Mouse (Mus musculus) embryonic facial prominence, embryonic 12.5 days (tissue): ENCODE measurements around the gene Cyp2c23. TPM values are rescaled to one million over a fixed set of nuclear protein-coding genes. Genes with fewer than 3 reads are reported as not detected.

Experiments
- ATAC-seq: fragments of 200-750 bp; cut with Nextera tagmentation; 2 replicates; pipeline ENCODE4 v1.8.0; 2017; ENCODE audit not compliant: insufficient number of reproducible peaks, insufficient read depth, low FRiP score, low TSS enrichment
- H3K27ac ChIP-seq: fragments of 300-500 bp; sonication (generic); 2 replicates; pipeline ENCODE4 v1.5.1; 2016; ENCODE audit warnings: mild to moderate bottlenecking
- H3K27me3 ChIP-seq: fragments of 300-500 bp; sonication (generic); 2 replicates; pipeline ENCODE4 v1.6.1; 2016; ENCODE audit warnings: mild to moderate bottlenecking, moderate library complexity
- H3K36me3 ChIP-seq: fragments of 300-500 bp; sonication (generic); 2 replicates; pipeline ENCODE4 v1.6.1; 2016; ENCODE audit warnings: mild to moderate bottlenecking
- H3K4me1 ChIP-seq: fragments of 300-500 bp; sonication (generic); 2 replicates; pipeline ENCODE4 v1.6.1; 2016
- H3K4me2 ChIP-seq: fragments of 300-500 bp; sonication (generic); replicated peaks from 2 replicates; pipeline ENCODE4 v1.6.1; 2016; ENCODE audit warnings: mild to moderate bottlenecking, moderate library complexity
- H3K4me3 ChIP-seq: fragments of 300-500 bp; sonication (generic); 2 replicates; pipeline ENCODE4 v1.5.1; 2016; ENCODE audit warnings: mild to moderate bottlenecking
- H3K9ac ChIP-seq: fragments of 300-500 bp; sonication (generic); 2 replicates; pipeline ENCODE4 v1.6.1; 2016; ENCODE audit warnings: mild to moderate bottlenecking, moderate library complexity
- H3K9me3 ChIP-seq: fragments of 300-500 bp; sonication (generic); 2 replicates; pipeline ENCODE4 v1.6.1; 2016; ENCODE audit warnings: mild to moderate bottlenecking, moderate library complexity
- WGBS: fragments of 180-500 bp; shearing (Covaris S2); methylation state at CpG from one replicate; pipeline ENCODE4 v1.1.7; 2016; 5-methylcytosine and 5-hydroxymethylcytosine counted together
- polyA plus RNA-seq: library from polyadenylated mRNA; unstranded; fragments of >200 nt; fragmentation: Nextera tagmentation; extraction: Ambion mirVana; gene quantifications from 2 replicates; pipeline ENCODE4 v1.2.1, GENCODE M21; 2016

Cyp2c23 gene
- polyA plus RNA-seq, 1 experiment from 2014 or later: not detected

DNA sequence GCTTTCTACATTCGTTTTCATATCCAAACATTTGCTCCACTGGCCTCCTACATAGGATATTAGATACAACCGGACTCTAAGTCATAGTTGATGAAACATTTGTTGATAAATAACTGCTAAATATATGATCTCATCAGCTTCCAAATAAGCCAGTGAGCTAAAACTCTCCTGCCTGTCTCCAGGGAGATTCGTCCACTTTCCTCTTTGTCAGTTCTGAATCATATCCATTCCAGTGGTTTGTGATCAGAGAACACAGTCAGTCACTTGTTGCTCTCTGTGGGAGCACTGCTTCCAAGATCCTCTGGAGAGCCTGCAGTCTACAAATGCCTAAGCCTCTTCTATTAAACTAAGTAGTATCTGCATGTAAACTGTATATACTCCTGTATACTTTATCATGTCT is 31.2 kb upstream of the Cyp2c23 start:
- H3K27ac ChIP-seq: no peak overlapping the region
- peaks cover 32% of the 10 kb centered on the region; the same call in 1 of the 2 replicates for H3K36me3 ChIP-seq
- H3K27me3 ChIP-seq: no peaks in the 10 kb centered on the region
- no peaks in the 10 kb centered on the region for H3K4me1 ChIP-seq
- H3K4me2 ChIP-seq: no peak overlapping the region
- no peak overlapping the region for H3K9ac ChIP-seq
- no peak overlapping the region for H3K4me3 ChIP-seq
- ATAC-seq: no peak
- WGBS: 89% methylated on average over 3 of the region's 3 CpGs
- no peaks in the 10 kb centered on the region for H3K9me3 ChIP-seq

DNA sequence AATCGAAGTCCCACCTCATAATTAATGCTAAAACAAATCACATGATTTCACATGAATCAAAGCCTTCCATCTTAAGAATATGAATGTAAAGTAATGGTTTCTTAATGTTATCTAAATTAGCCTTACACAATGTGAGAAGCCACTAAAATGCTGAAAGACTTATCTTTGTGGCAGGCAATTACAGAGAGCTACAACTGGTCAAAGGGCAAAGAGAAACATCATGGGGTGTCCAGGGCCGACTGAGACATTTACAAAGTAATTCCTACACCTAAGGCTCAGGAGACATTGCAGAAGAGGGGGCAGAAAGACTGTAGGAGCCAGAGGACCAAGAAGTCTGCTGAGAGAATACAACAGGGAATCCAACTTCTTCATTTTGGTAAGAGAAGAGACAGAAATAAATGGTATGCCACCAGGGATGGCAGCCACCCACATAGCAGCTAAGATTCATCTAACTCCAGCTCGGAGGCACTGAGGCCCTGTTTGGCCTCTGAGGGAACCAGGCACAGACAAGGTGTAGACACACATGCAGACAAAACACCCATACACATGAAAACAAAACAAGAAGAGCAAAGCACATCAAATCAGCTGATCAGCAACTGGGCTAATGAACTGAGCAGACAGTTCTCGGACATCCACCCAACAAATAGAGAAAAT is 26.3 kb upstream of the Cyp2c23 start:
- no peaks in the 10 kb centered on the region for H3K4me1 ChIP-seq
- no peak overlapping the region for H3K27ac ChIP-seq
- ATAC-seq: no peak
- H3K36me3 ChIP-seq: peaks cover 31% of the 10 kb centered on the region; the same call in 1 of the 2 replicates
- no peak overlapping the region for H3K4me3 ChIP-seq
- H3K27me3 ChIP-seq: no peaks in the 10 kb centered on the region
- H3K9ac ChIP-seq: no peak overlapping the region
- no peak overlapping the region for H3K4me2 ChIP-seq
- no peaks in the 10 kb centered on the region for H3K9me3 ChIP-seq
- 72% methylated on average over 4 of the region's 4 CpGs for WGBS

DNA sequence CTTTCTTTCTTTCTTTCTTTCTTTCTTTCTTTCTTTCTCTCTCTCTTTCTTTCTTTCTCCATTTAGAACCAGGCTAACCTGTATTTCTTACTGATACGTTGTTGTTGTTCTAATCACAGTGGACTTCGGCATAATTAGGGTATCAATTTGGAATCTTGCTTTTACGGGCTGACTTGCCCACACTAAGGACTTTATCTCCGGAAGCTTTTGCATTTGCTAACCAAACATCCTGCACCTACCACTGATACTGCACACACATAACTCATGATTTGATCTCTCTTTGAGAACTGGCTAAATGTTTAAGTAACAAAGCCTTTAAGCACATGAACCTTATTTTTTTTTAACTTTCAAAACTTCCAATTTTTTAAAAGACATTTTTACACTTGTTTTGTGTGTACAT is 21.4 kb upstream of the Cyp2c23 start:
- no peak for ATAC-seq
- H3K27ac ChIP-seq: no peak overlapping the region
- no peaks in the 10 kb centered on the region for H3K27me3 ChIP-seq
- no peaks in the 10 kb centered on the region for H3K9me3 ChIP-seq
- 69% methylated on average over 4 of the region's 4 CpGs for WGBS
- H3K4me2 ChIP-seq: no peak overlapping the region
- no peak overlapping the region for H3K9ac ChIP-seq
- no peak overlapping the region for H3K4me3 ChIP-seq
- peaks cover 18% of the 10 kb centered on the region for H3K36me3 ChIP-seq
- H3K4me1 ChIP-seq: no peaks in the 10 kb centered on the region

DNA sequence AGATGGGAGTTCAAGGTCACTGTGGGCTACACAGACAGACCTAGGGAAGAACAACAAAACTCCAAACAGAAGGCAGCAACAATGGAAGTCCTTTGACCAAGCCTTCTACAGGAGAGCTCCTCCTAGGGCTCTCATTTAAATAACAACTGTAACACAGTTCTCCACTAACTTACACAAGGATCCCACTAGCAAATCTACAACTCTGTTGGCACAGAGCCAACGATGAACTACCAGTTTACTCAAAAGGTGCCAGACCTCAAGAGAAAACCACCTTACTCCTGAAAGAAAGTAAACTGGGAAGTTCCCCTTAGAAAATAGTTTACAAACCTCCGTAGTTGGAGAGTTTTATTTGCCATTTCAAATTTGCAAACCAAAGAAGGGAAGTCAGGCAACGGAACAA is 20.3 kb upstream of the Cyp2c23 start:
- Histone ChIP-seq H3K9ac (no peak overlapping the region), H3K4me2 (no peak overlapping the region), H3K36me3 (peaks cover 23% of the 10 kb centered on the region), H3K27me3 (no peaks in the 10 kb centered on the region), H3K4me1 (no peaks in the 10 kb centered on the region), H3K9me3 (no peaks in the 10 kb centered on the region), H3K27ac (no peak overlapping the region), H3K4me3 (no peak overlapping the region)
- ATAC-seq: no peak
- WGBS: 65% methylated on average over 3 of the region's 3 CpGs

DNA sequence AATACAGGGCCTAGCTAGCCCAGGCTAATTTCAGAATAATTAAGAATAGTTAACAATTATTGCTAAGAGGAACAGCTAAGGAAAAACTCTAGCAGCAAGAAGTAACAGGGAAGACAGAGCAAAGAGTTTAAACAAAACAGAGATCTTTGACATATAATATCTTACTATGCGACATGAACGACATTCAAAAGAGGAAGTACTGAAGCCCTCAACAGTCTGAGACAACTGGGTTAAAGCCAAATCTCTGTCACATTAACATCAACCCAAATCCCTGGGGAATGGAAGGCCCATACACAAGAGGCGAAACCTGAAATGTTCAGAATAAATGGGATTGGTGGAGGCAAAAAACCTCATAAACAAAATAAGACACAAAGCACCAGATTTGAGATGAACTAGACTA is 16.8 kb upstream of the Cyp2c23 start:
- Histone ChIP-seq H3K36me3 (peaks cover 15% of the 10 kb centered on the region), H3K27me3 (no peaks in the 10 kb centered on the region), H3K27ac (no peak overlapping the region), H3K4me3 (no peak overlapping the region), H3K4me2 (no peak overlapping the region), H3K9me3 (no peaks in the 10 kb centered on the region), H3K9ac (no peak overlapping the region), H3K4me1 (no peaks in the 10 kb centered on the region)
- 90% methylated on average over 3 of the region's 3 CpGs for WGBS
- no peak for ATAC-seq

DNA sequence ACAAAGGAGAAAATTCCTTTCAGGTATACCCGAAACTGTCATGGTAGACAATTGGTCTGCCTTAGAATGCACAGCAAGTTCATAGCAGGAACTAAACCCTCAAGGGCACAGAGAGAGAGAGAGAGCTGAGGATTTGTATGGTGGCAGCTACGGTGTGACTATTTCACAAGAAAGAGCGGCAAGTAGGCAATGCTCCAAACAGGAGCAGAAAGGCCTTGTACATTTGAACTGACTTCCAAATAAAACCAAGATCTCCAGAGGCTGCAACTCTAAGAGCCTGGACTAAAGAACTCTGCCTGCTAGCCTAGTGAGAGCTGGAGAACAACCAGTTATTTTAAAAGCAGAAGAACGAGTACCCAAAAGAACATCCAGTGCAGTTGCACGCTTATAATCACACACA is 13.1 kb upstream of the Cyp2c23 start:
- Histone ChIP-seq H3K4me2 (no peak overlapping the region), H3K4me3 (no peak overlapping the region), H3K9ac (no peak overlapping the region), H3K27me3 (no peaks in the 10 kb centered on the region), H3K36me3 (peaks cover 32% of the 10 kb centered on the region), H3K4me1 (no peaks in the 10 kb centered on the region), H3K9me3 (no peaks in the 10 kb centered on the region), H3K27ac (no peak overlapping the region)
- no peak for ATAC-seq
- 86% methylated on average over 5 of the region's 5 CpGs for WGBS

DNA sequence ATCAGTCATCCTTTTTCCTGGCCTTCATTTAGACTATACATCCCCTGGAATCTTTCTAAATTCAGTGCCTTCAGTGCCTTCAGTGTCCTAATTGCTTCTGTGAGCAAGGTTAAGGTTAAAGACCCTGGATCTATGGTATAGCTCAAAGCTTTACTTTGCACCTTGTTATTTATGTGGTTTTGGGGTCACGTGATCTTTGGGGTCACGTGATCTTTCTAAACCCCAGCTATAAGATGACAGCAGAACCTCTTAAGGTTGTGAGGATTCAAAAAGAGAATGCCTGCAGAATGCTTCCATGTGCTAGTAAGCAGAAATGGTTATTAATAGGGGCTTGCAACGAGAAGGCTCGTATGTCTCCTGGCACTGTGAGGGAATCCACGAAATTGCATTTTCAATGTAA is 4.4 kb upstream of the Cyp2c23 start:
- WGBS: 93% methylated on average over 5 of the region's 5 CpGs

DNA sequence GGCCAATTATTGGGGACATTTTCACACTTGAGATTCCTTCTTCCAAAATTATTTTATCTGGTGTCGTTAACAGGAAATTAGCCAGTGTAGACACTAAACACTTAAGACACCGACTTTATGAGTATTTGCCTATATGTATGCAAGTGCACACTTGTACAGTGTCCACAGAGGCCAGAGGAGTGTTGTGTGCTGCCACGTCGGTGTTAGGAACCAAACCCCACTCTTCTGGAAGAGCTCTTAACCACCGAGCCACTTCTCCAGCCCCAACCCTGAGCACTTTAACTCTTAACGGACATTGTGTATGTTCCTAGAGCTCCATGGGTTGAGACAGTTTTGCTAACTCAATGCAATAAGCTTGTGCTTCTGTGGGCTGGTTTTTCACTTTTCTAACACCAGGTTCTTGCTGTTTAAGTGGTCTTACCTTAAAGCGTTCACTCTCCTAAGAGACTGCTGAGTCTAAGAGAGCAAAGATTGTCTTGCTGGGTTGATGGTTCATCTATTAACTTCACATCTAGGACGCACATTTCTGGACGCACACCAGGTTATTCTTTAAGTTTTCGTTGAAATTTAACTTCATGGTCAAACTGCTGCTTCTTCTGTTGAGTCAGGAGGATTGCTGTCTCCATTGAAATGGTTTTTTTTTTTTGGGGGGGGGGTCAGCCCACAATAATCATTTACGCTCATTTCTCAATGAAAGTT is 3.2 kb upstream of the Cyp2c23 start:
- Histone ChIP-seq H3K36me3 (peaks cover 27% of the 10 kb centered on the region), H3K4me1 (no peaks in the 10 kb centered on the region), H3K4me3 (no peak overlapping the region), H3K27ac (no peak overlapping the region), H3K4me2 (no peak overlapping the region), H3K9ac (no peak overlapping the region), H3K9me3 (no peaks in the 10 kb centered on the region), H3K27me3 (no peaks in the 10 kb centered on the region)
- WGBS: 92% methylated on average over 11 of the region's 11 CpGs
- ATAC-seq: no peak

More for the DNA sequence above, 4.4 kb upstream of the Cyp2c23 start:
- no peak overlapping the region for H3K4me3 ChIP-seq
- no peak overlapping the region for H3K27ac ChIP-seq
- no peaks in the 10 kb centered on the region for H3K4me1 ChIP-seq
- H3K36me3 ChIP-seq: peaks cover 33% of the 10 kb centered on the region
- no peak overlapping the region for H3K4me2 ChIP-seq
- H3K9ac ChIP-seq: no peak overlapping the region
- ATAC-seq: no peak
- no peaks in the 10 kb centered on the region for H3K9me3 ChIP-seq
- no peaks in the 10 kb centered on the region for H3K27me3 ChIP-seq

DNA sequence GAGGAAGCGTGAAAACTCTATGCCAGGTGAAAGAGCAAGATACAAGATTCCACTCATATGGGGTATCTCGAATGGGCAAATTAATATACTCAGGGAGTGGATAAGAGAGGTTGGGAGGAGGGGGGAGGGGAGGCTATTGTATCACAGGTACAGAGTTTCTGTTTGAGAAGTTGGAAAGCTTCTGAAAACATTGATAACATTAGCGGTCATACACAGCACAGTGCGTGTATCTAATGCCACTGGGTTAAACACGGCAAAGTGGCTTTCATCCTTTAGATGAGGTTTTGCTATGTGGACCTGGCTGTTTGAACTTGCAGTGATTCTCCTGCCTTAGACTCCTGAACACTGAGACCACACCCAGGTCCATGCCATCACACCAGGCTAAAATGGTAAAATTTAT is 1.0 kb upstream of the Cyp2c23 start:
- no peak overlapping the region for H3K4me3 ChIP-seq

DNA sequence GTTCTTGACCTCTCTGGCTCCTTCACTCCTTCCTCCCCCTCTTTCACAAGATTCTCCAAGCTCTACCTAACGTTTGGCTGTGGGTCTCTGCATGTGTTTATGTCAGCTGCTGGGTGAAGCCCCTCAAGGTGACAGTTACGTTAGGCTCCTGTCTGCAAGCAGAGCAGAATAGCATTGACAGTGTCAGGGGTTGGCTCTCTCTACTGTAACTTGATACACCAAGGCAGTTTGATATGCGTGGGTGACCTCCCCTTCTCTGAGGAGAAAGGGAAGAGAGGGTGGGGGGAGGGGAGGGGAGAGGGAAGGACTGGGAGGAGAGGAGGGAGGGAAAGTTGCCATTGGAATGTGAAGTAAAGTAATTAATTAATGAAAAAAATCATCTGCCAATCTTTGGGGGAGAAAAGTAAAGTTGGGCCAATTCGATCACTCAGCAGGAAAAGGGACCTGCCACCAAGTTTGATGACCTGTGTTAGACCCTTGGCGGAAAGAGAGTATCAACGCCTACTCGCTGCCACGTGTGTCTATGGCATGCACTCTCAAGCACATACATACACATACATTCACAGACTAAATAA is 2.0 kb downstream of the Cyp2c23 start:
- no peak overlapping the region for H3K27ac ChIP-seq
- no peak for ATAC-seq
- no peaks in the 10 kb centered on the region for H3K9me3 ChIP-seq
- H3K4me3 ChIP-seq: no peak overlapping the region
- H3K27me3 ChIP-seq: no peaks in the 10 kb centered on the region
- H3K9ac ChIP-seq: no peak overlapping the region
- no peak overlapping the region for H3K4me2 ChIP-seq
- H3K36me3 ChIP-seq: no peaks in the 10 kb centered on the region
- 57% methylated on average over 8 of the region's 8 CpGs for WGBS
- H3K4me1 ChIP-seq: no peaks in the 10 kb centered on the region

More for the DNA sequence above, 1.0 kb upstream of the Cyp2c23 start:
- Histone ChIP-seq H3K27me3 (no peaks in the 10 kb centered on the region), H3K36me3 (0 out of 2 replicates have a peak, but pooled peaks cover 12% of the 10 kb centered on the region), H3K9ac (no peak overlapping the region), H3K4me2 (no peak overlapping the region), H3K4me1 (no peaks in the 10 kb centered on the region), H3K9me3 (no peaks in the 10 kb centered on the region), H3K27ac (no peak overlapping the region)
- no peak for ATAC-seq
- WGBS: 89% methylated on average over 5 of the region's 5 CpGs

DNA sequence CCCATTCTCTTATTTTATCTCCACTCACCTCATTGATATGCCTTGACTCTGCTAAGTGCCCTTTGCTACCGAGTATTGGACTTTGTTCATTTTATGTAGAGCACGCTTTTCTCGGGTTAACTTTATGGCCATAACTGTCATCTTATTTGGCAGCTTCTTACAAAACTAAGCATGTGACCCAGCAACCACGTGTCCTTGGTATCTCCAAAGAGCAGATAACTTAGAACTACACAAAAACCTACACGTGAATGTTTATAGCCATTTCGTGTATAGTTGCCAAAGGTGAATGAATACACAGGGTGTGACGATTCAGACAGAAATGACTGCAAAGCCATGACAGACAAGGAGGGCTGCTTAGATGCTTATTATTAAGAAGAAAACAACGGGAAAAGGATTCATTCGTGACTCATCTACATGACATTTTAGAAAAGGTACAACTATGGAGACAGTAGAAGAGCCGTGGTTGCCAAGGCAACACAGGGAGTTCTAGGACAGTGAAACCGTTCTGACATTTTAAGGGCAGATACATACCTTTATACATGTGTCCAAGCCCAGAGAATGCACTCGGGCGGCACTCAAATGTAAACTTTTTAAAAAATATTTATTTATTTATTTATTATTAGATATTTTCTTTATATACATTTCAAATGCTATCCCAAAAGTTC is 4.0 kb downstream of the Cyp2c23 start:
- no peak overlapping the region for H3K4me2 ChIP-seq
- no peak for ATAC-seq
- no peaks in the 10 kb centered on the region for H3K4me1 ChIP-seq
- H3K9me3 ChIP-seq: no peaks in the 10 kb centered on the region
- no peak overlapping the region for H3K9ac ChIP-seq
- WGBS: 88% methylated on average over 13 of the region's 13 CpGs
- H3K27ac ChIP-seq: no peak overlapping the region
- no peak overlapping the region for H3K4me3 ChIP-seq
- no peaks in the 10 kb centered on the region for H3K27me3 ChIP-seq
- H3K36me3 ChIP-seq: no peaks in the 10 kb centered on the region

DNA sequence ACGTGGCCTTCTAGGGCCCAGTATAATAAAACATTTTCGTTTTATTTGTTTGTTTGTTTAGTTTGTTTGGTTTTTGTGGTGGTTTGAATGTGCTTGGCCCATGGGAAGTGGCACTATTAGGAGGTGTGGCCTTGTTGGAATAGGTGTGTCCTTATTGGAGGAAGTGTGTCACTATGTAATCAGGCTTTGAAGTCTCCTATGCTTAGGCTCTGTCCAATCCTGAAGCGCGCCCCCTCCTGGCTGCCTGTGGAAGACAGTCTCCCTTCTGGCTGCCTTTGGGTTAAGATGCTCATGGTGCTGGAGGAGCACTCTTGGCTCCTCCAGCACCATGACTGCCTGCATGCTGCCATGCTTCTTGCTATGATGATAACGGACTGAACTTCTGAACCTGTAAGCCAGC is 5.9 kb downstream of the Cyp2c23 start:
- Histone ChIP-seq H3K27ac (no peak overlapping the region), H3K27me3 (no peaks in the 10 kb centered on the region), H3K9me3 (no peaks in the 10 kb centered on the region), H3K4me2 (no peak overlapping the region), H3K4me1 (no peaks in the 10 kb centered on the region), H3K9ac (no peak overlapping the region), H3K4me3 (no peak overlapping the region), H3K36me3 (no peaks in the 10 kb centered on the region)
- 66% methylated on average over 5 of the region's 5 CpGs for WGBS
- ATAC-seq: no peak
